In the genomic region with DNA sequence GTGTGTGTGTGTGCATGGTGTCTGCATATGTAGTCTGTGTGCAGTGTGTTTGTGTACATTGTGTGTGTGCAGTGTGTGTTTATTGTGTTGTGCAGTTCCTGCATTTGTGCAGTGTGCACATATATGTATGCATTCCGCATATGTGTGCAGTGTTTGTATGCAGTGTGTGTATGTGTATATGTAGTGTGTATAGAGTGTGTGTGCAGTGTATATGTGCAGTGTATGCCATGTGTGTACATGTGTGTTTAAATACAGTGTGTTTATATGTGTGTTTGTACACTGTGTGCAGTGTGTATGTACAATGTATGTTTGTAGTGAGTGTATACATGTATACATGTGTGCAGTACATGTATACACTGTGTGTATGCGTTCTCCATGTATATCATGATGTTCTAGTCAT, we compare ENCODE assay signal across 20 mouse cellular contexts.
A peak's percentile ranks its signal among the peaks of the same experiment; 100 is the strongest.
DNase-seq lines count a peak whose midpoint lies in the region; ATAC-seq and TF ChIP-seq lines count a peak whose summit lies in the region.
"Had no signal": no experiment of that assay in that cellular context is flagged by ENCODE, and none has a peak within 500 bp of the region (broad histone marks: within the 10 kb centered on the region; RNA-seq: fewer than 3 reads in every experiment).

No protein-coding gene starts in this region.

- 0 out of 2 replicates have a peak, but pooled peaks have one; percentile 54 for ATAC-seq in hindbrain, embryonic 12.5 days (ENCODE audit: low FRiP score)
- ATAC-seq in hindbrain, postnatal 0 days, result no peak
- peak; percentile 32; the same call in 1 of the 2 replicates for ATAC-seq in liver, embryonic 15.5 days (ENCODE audit: insufficient read depth)
- peak; percentile 48; the same call in 1 of the 2 replicates for ATAC-seq in midbrain, embryonic 13.5 days
- ATAC-seq in midbrain, embryonic 14.5 days (ENCODE audit: low FRiP score, low TSS enrichment), result no peak
- no peak for ATAC-seq in heart, embryonic 12.5 days (ENCODE audit: insufficient number of reproducible peaks, low FRiP score)
- ATAC-seq: forebrain, embryonic 14.5 days had no signal

- TF ChIP-seq CTCF in hindbrain, postnatal 0 days (IDR thresholded peaks at IDR 0.05; ENCODE audit: low read depth), result no peak

- H3K4me2 ChIP-seq in hindbrain, embryonic 12.5 days (replicated peaks), result no peak overlapping the region
- H3K4me2 ChIP-seq in hindbrain, postnatal 0 days (ENCODE audit: low read depth, low read length), result no peak overlapping the region
- no peak overlapping the region for H3K4me2 ChIP-seq in liver, embryonic 15.5 days
- no peak overlapping the region for H3K4me2 ChIP-seq in midbrain, embryonic 13.5 days (replicated peaks)
- no peak overlapping the region for H3K4me2 ChIP-seq in midbrain, embryonic 14.5 days (ENCODE audit: low read length)
- H3K4me2 ChIP-seq in heart, embryonic 12.5 days, result no peak overlapping the region
- H3K4me2 ChIP-seq: embryonic facial prominence, embryonic 15.5 days; heart, embryonic 13.5 days; hindbrain, embryonic 13.5 days had no signal

- DNase-seq in hindbrain, postnatal 0 days (ENCODE audit: low spot score), result no peak
- no peak for DNase-seq in liver
- DNase-seq in midbrain, embryonic 14.5 days, result no peak
- DNase-seq: adrenal gland, postnatal 10 days; cerebellum, adult 11 months; cerebellum, adult 9-10 months; cerebellum, postnatal 25 days; gastrocnemius, adult 2 months; gastrocnemius, postnatal 25 days; heart, postnatal 36 days had no signal

- no peak overlapping the region for H3K27ac ChIP-seq in hindbrain, embryonic 12.5 days
- no peak overlapping the region for H3K27ac ChIP-seq in hindbrain, postnatal 0 days
- no peak overlapping the region for H3K27ac ChIP-seq in liver, embryonic 15.5 days (replicated peaks)
- no peak overlapping the region for H3K27ac ChIP-seq in midbrain, embryonic 13.5 days
- no peak overlapping the region for H3K27ac ChIP-seq in midbrain, embryonic 14.5 days (replicated peaks; ENCODE audit: low read depth, low read length)
- H3K27ac ChIP-seq in heart, embryonic 12.5 days (ENCODE audit: poor library complexity, severe bottlenecking), result no peak overlapping the region
- H3K27ac ChIP-seq: embryonic facial prominence, embryonic 15.5 days; forebrain, embryonic 10.5 days; gastrocnemius, adult 2 months; heart, embryonic 13.5 days; hindbrain, embryonic 13.5 days had no signal

- no peaks in the 10 kb centered on the region for H3K9me3 ChIP-seq in hindbrain, embryonic 12.5 days (replicated peaks)
- no peaks in the 10 kb centered on the region for H3K9me3 ChIP-seq in hindbrain, postnatal 0 days (ENCODE audit: low read length)
- no peaks in the 10 kb centered on the region for H3K9me3 ChIP-seq in liver, embryonic 15.5 days (replicated peaks)
- H3K9me3 ChIP-seq in midbrain, embryonic 13.5 days, result no peaks in the 10 kb centered on the region
- no peaks in the 10 kb centered on the region for H3K9me3 ChIP-seq in midbrain, embryonic 14.5 days (ENCODE audit: control insufficient read depth, low read length)
- no peaks in the 10 kb centered on the region for H3K9me3 ChIP-seq in heart, embryonic 12.5 days (replicated peaks)
- H3K9me3 ChIP-seq: embryonic facial prominence, embryonic 15.5 days; forebrain, embryonic 10.5 days; heart, embryonic 13.5 days; hindbrain, embryonic 13.5 days had no signal

- H3K9ac ChIP-seq in hindbrain, embryonic 12.5 days, result no peak overlapping the region
- H3K9ac ChIP-seq in hindbrain, postnatal 0 days (replicated peaks; ENCODE audit: low read length), result no peak overlapping the region
- no peak overlapping the region for H3K9ac ChIP-seq in liver, embryonic 15.5 days
- no peak overlapping the region for H3K9ac ChIP-seq in midbrain, embryonic 13.5 days (replicated peaks)
- H3K9ac ChIP-seq in midbrain, embryonic 14.5 days (replicated peaks; ENCODE audit: low read length), result no peak overlapping the region
- H3K9ac ChIP-seq in heart, embryonic 12.5 days, result no peak overlapping the region
- H3K9ac ChIP-seq: embryonic facial prominence, embryonic 15.5 days; heart, embryonic 13.5 days; hindbrain, embryonic 13.5 days had no signal

- no peaks in the 10 kb centered on the region for H3K36me3 ChIP-seq in hindbrain, embryonic 12.5 days
- H3K36me3 ChIP-seq in hindbrain, postnatal 0 days (ENCODE audit: insufficient read depth, low read length), result no peaks in the 10 kb centered on the region
- no peaks in the 10 kb centered on the region for H3K36me3 ChIP-seq in liver, embryonic 15.5 days (replicated peaks)
- H3K36me3 ChIP-seq in midbrain, embryonic 13.5 days, result no peaks in the 10 kb centered on the region
- no peaks in the 10 kb centered on the region for H3K36me3 ChIP-seq in midbrain, embryonic 14.5 days (ENCODE audit: control insufficient read depth, insufficient read depth, low read length)
- H3K36me3 ChIP-seq in heart, embryonic 12.5 days, result no peaks in the 10 kb centered on the region
- H3K36me3 ChIP-seq: embryonic facial prominence, embryonic 15.5 days; forebrain, embryonic 10.5 days; heart, embryonic 13.5 days; hindbrain, embryonic 13.5 days had no signal

- WGBS in hindbrain, embryonic 12.5 days, result 84% methylated on average over 2 of the region's 2 CpGs
- 92% methylated on average over 2 of the region's 2 CpGs for WGBS in hindbrain, postnatal 0 days
- WGBS in liver, embryonic 15.5 days (ENCODE audit: insufficient replicate concordance), result 73% methylated on average over 2 of the region's 2 CpGs
- 96% methylated on average over 2 of the region's 2 CpGs for WGBS in midbrain, embryonic 13.5 days
- 96% methylated on average over 2 of the region's 2 CpGs for WGBS in midbrain, embryonic 14.5 days
- 78% methylated on average over 2 of the region's 2 CpGs for WGBS in heart, embryonic 12.5 days

- H3K27me3 ChIP-seq in hindbrain, embryonic 12.5 days, result no peaks in the 10 kb centered on the region
- no peaks in the 10 kb centered on the region for H3K27me3 ChIP-seq in hindbrain, postnatal 0 days (ENCODE audit: insufficient read depth, low read length)
- no peaks in the 10 kb centered on the region for H3K27me3 ChIP-seq in liver, embryonic 15.5 days
- no peaks in the 10 kb centered on the region for H3K27me3 ChIP-seq in midbrain, embryonic 13.5 days
- no peaks in the 10 kb centered on the region for H3K27me3 ChIP-seq in midbrain, embryonic 14.5 days (ENCODE audit: control insufficient read depth, insufficient read depth, low read length)
- no peaks in the 10 kb centered on the region for H3K27me3 ChIP-seq in heart, embryonic 12.5 days (replicated peaks)
- H3K27me3 ChIP-seq: embryonic facial prominence, embryonic 15.5 days; heart, embryonic 13.5 days; hindbrain, embryonic 13.5 days had no signal

- no peaks in the 10 kb centered on the region for H3K4me1 ChIP-seq in hindbrain, embryonic 12.5 days
- no peaks in the 10 kb centered on the region for H3K4me1 ChIP-seq in hindbrain, postnatal 0 days (ENCODE audit: insufficient read depth, low read length)
- no peaks in the 10 kb centered on the region for H3K4me1 ChIP-seq in liver, embryonic 15.5 days (replicated peaks)
- no peaks in the 10 kb centered on the region for H3K4me1 ChIP-seq in midbrain, embryonic 13.5 days (replicated peaks)
- H3K4me1 ChIP-seq in midbrain, embryonic 14.5 days (ENCODE audit: control insufficient read depth, insufficient read depth, low read length), result no peaks in the 10 kb centered on the region
- H3K4me1 ChIP-seq in heart, embryonic 12.5 days (replicated peaks), result no peaks in the 10 kb centered on the region
- H3K4me1 ChIP-seq: embryonic facial prominence, embryonic 15.5 days; forebrain, embryonic 10.5 days; heart, embryonic 13.5 days; hindbrain, embryonic 13.5 days had no signal

- H3K4me3 ChIP-seq in hindbrain, embryonic 12.5 days, result no peak overlapping the region
- no peak overlapping the region for H3K4me3 ChIP-seq in hindbrain, postnatal 0 days (ENCODE audit: low read length)
- no peak overlapping the region for H3K4me3 ChIP-seq in liver, embryonic 15.5 days (replicated peaks)
- no peak overlapping the region for H3K4me3 ChIP-seq in midbrain, embryonic 13.5 days (replicated peaks)
- no peak overlapping the region for H3K4me3 ChIP-seq in midbrain, embryonic 14.5 days (replicated peaks; ENCODE audit: low read depth, low read length)
- H3K4me3 ChIP-seq in heart, embryonic 12.5 days, result no peak overlapping the region
- H3K4me3 ChIP-seq: embryonic facial prominence, embryonic 15.5 days; erythroblast, embryonic 14.5 days; forebrain, embryonic 10.5 days; gastrocnemius, adult 2 months; heart, embryonic 13.5 days; hindbrain, embryonic 13.5 days had no signal

Comparison
In these comparisons a context has a peak if more than half of its experiments do, and no peak if none do; other contexts are left out.
1. ATAC-seq: peak in hindbrain, embryonic 12.5 days (single experiment), liver, embryonic 15.5 days (single experiment) and midbrain, embryonic 13.5 days (single experiment); none in hindbrain, postnatal 0 days (single experiment), midbrain, embryonic 14.5 days (single experiment) and heart, embryonic 12.5 days (single experiment).